In the genomic region with DNA sequence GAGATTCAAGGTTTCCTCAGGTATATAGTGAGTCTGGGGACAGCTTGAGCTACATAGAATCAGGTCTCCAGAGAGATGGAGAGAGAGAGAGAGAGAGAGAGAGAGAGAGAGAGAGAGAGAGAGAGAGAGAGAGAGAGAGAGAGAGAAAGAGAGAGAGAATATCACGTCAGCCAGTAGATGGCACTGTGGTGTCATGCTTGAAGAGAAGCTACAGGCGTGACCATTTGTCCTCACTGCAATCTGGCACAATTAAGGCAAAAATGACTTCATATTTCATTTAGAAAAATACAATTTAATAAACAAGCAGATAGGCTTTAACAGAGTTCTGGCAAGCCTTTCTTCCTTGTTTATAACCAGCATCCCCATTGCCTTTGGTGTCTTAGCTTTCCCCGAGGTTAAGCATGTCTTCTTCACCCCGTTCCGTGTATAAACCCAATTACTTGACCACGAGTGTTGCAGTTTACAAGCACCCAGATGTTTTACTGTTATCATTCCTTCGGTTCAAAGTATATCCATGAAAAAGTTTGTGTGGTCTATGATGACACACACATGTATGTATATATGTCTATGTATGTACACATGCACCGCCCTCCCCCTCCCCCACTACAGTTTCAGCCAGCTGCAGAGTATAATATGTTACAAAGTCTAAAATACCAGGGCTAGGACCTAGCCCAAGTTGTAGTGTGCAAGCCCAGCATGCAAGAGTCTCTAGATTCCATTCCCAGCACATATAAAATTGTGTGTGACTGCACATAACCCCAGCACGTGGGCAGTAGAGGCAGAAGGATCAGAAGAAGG, we compare ENCODE assay signal across 9 mouse cellular contexts. TPM values are rescaled to one million over a fixed set of nuclear protein-coding genes. Genes with fewer than 3 reads are reported as not detected.
DNase-seq lines count a peak whose midpoint lies in the region; ATAC-seq and TF ChIP-seq lines count a peak whose summit lies in the region.
"Had no signal": no experiment of that assay in that cellular context is flagged by ENCODE, and none has a peak within 500 bp of the region (broad histone marks: within the 10 kb centered on the region; RNA-seq: fewer than 3 reads in every experiment).

No protein-coding gene starts in this region.

- no peaks in the 10 kb centered on the region for H3K36me3 ChIP-seq in heart, embryonic 11.5 days (ENCODE audit: control insufficient read depth, insufficient read depth, low read length)
- H3K36me3 ChIP-seq in hindbrain, embryonic 14.5 days (replicated peaks; ENCODE audit: control insufficient read depth, insufficient read depth), result no peaks in the 10 kb centered on the region
- H3K36me3 ChIP-seq in midbrain, embryonic 16.5 days (ENCODE audit: control insufficient read depth, insufficient read depth, low read length), result no peaks in the 10 kb centered on the region
- H3K36me3 ChIP-seq: G1E had no signal

- H3K27ac ChIP-seq in heart, embryonic 11.5 days (ENCODE audit: low read depth, low read length), result no peak overlapping the region
- no peak overlapping the region for H3K27ac ChIP-seq in embryonic fibroblast, embryonic 13.5 days (ENCODE audit: insufficient read depth, low read length)
- no peak overlapping the region for H3K27ac ChIP-seq in hindbrain, embryonic 14.5 days
- no peak overlapping the region for H3K27ac ChIP-seq in midbrain, embryonic 16.5 days (ENCODE audit: low read length)

- intact Hi-C loops in left cerebral cortex, postnatal 10 days (cut with DNase I), result loop anchor here (2.0 to 10.0 kb wide), 4 partner anchors 80 to 845 kb away; no protein-coding TSS in a partner anchor

- no peaks in the 10 kb centered on the region for H3K9me3 ChIP-seq in heart, embryonic 11.5 days (replicated peaks; ENCODE audit: control insufficient read depth, low read length)
- H3K9me3 ChIP-seq in hindbrain, embryonic 14.5 days (ENCODE audit: control insufficient read depth, low read length), result no peaks in the 10 kb centered on the region
- no peaks in the 10 kb centered on the region for H3K9me3 ChIP-seq in midbrain, embryonic 16.5 days (replicated peaks; ENCODE audit: control insufficient read depth, low read length, poor library complexity, severe bottlenecking)

- H3K27me3 ChIP-seq in heart, embryonic 11.5 days (ENCODE audit: control insufficient read depth, insufficient read depth, low read length), result no peaks in the 10 kb centered on the region
- no peaks in the 10 kb centered on the region for H3K27me3 ChIP-seq in hindbrain, embryonic 14.5 days (ENCODE audit: control insufficient read depth, insufficient read depth, low read length)
- H3K27me3 ChIP-seq in midbrain, embryonic 16.5 days (ENCODE audit: control insufficient read depth, insufficient read depth, low read depth, low read length), result no peaks in the 10 kb centered on the region

- DNase-seq in heart, adult 11 months, result peak; percentile 31
- peak; percentile 28 for DNase-seq in adrenal gland, postnatal 25 days
- DNase-seq in hindbrain, embryonic 14.5 days (ENCODE audit: low spot score), result peak; percentile 87
- DNase-seq in left cerebral cortex, postnatal 10 days (ENCODE audit: extremely low spot score in 1 of 2, low spot score in 2 of 2), result peak; percentile 73 to 75
- DNase-seq in thymus, postnatal 14 days, result peak; percentile 40

- H3K4me1 ChIP-seq in heart, embryonic 11.5 days (ENCODE audit: control insufficient read depth, insufficient read depth, low read length), result no peaks in the 10 kb centered on the region
- no peaks in the 10 kb centered on the region for H3K4me1 ChIP-seq in embryonic fibroblast, embryonic 13.5 days (ENCODE audit: control insufficient read depth, insufficient read depth, low read length)
- no peaks in the 10 kb centered on the region for H3K4me1 ChIP-seq in hindbrain, embryonic 14.5 days (replicated peaks; ENCODE audit: control insufficient read depth, insufficient read depth, low read length)
- peaks cover 5% of the 10 kb centered on the region; the same call in 1 of the 2 replicates for H3K4me1 ChIP-seq in midbrain, embryonic 16.5 days (ENCODE audit: control insufficient read depth, insufficient read depth, low read length)

- 55% methylated on average over 9 of the region's 9 CpGs for WGBS in heart, embryonic 11.5 days (ENCODE audit: insufficient replicate concordance)
- WGBS in hindbrain, embryonic 14.5 days, result 54% methylated on average over 9 of the region's 9 CpGs
- 57% methylated on average over 9 of the region's 9 CpGs for WGBS in midbrain, embryonic 16.5 days

- H3K4me2 ChIP-seq in heart, embryonic 11.5 days, result no peak overlapping the region
- no peak overlapping the region for H3K4me2 ChIP-seq in hindbrain, embryonic 14.5 days (replicated peaks)
- H3K4me2 ChIP-seq in midbrain, embryonic 16.5 days (ENCODE audit: low read length), result no peak overlapping the region

- no peak overlapping the region for H3K4me3 ChIP-seq in heart, embryonic 11.5 days (ENCODE audit: low read depth, low read length)
- H3K4me3 ChIP-seq in embryonic fibroblast, embryonic 13.5 days (ENCODE audit: insufficient read depth, low read length), result no peak overlapping the region
- H3K4me3 ChIP-seq in hindbrain, embryonic 14.5 days (replicated peaks; ENCODE audit: low read length), result no peak overlapping the region
- H3K4me3 ChIP-seq in midbrain, embryonic 16.5 days (ENCODE audit: low read depth, low read length), result no peak overlapping the region

- peak; percentile 66; the same call in 1 of the 2 replicates for TF ChIP-seq CTCF in embryonic fibroblast, embryonic 13.5 days (IDR thresholded peaks at IDR 0.05; ENCODE audit: borderline replicate concordance, insufficient read depth, low read length)

- TF ChIP-seq POLR2A in embryonic fibroblast, embryonic 13.5 days (IDR thresholded peaks at IDR 0.05; ENCODE audit: low read depth, low read length), result no peak

- no peak overlapping the region for H3K9ac ChIP-seq in heart, embryonic 11.5 days (ENCODE audit: low read depth, low read length)
- no peak overlapping the region for H3K9ac ChIP-seq in hindbrain, embryonic 14.5 days
- H3K9ac ChIP-seq in midbrain, embryonic 16.5 days (ENCODE audit: low read depth, low read length), result no peak overlapping the region

- no peak for ATAC-seq in heart, embryonic 11.5 days (replicated peaks; ENCODE audit: insufficient number of reproducible peaks, low FRiP score, low TSS enrichment)
- ATAC-seq in hindbrain, embryonic 14.5 days (ENCODE audit: low FRiP score), result no peak
- peak; percentile 46; the same call in 1 of the 2 replicates for ATAC-seq in midbrain, embryonic 16.5 days

RNA-seq across cellular contexts. Expression of gene Ank3, which starts 53.8 kb away (rescaled TPM):
- polyA plus RNA-seq in heart, embryonic 11.5 days (2014; fragmentation: Nextera tagmentation; extraction: Ambion mirVana), result 48.9 and 55.7 TPM in 2 replicates
- total RNA-seq in adrenal gland, postnatal 25 days (2021), result 13.9 and 18.2 TPM in 2 replicates
- polyA plus RNA-seq in embryonic fibroblast, embryonic 13.5 days (2011; ENCODE audit: insufficient read length, low read depth, missing spikeins), result 21.6 and 25.7 TPM in 2 replicates
- polyA plus RNA-seq in hindbrain, embryonic 14.5 days (2014; fragmentation: Nextera tagmentation; extraction: Ambion mirVana), result 127 and 136 TPM in 2 replicates
- total RNA-seq in left cerebral cortex, postnatal 10 days (2021), result 100 to 1,000 TPM; 525 to 540 TPM
- 86.7 and 102 TPM in 2 replicates for polyA plus RNA-seq in midbrain, embryonic 16.5 days (2015; fragmentation: Nextera tagmentation; extraction: Ambion mirVana)
- polyA plus RNA-seq: G1E had no signal

Comparison
In these comparisons a context has a peak if more than half of its experiments do, and no peak if none do; other contexts are left out.
1. DNase-seq: peak in every context shown above with its lines; median percentile 87 in hindbrain, embryonic 14.5 days; 74 in left cerebral cortex, postnatal 10 days; 40 in thymus, postnatal 14 days; 31 in heart, adult 11 months; 28 in adrenal gland, postnatal 25 days.